Mouse (Mus musculus): Measurements from ENCODE around the gene Atxn2.
A peak's percentile ranks its signal among the peaks of the same experiment; 100 is the strongest.
"Not testable (repeated sequence)": the region's sequence is repeated elsewhere in the genome, so short reads cannot be mapped to it uniquely, and the experiment has no call there.

Gene Atxn2

GRCm38 (mm10) chr5:121711174-121711927 is at the start of gene Atxn2:
Atxn2 (plus strand) TSS chr5:121711337.
- DNase-seq (ENCODE audit: low read depth) = peak; percentile 89

GRCm38 (mm10) chr5:121661494-121661893 is 49.6 kb upstream of the Atxn2 start:
- DNase-seq (ENCODE audit: low read depth) = no peak

- no peak for DNase-seq (ENCODE audit: low read depth)
These were observed 47.7 kb upstream of the Atxn2 start for GRCm38 (mm10) chr5:121663456-121663855.

- no peak for DNase-seq (ENCODE audit: low read depth)
These were observed 47.1 kb upstream of the Atxn2 start for GRCm38 (mm10) chr5:121664078-121664477.

GRCm38 (mm10) chr5:121664971-121665370 is 46.2 kb upstream of the Atxn2 start:
- no peak for DNase-seq (ENCODE audit: low read depth)

GRCm38 (mm10) chr5:121667067-121667466 is 44.1 kb upstream of the Atxn2 start:
- DNase-seq (ENCODE audit: low read depth) = no peak

- no peak for DNase-seq (ENCODE audit: low read depth)
These were observed 42.7 kb upstream of the Atxn2 start for GRCm38 (mm10) chr5:121668411-121668810.

- DNase-seq (ENCODE audit: low read depth) = peak; percentile 52
These were observed 40.7 kb upstream of the Atxn2 start for GRCm38 (mm10) chr5:121670412-121670811.

GRCm38 (mm10) chr5:121682250-121682649 is 28.9 kb upstream of the Atxn2 start:
- DNase-seq (ENCODE audit: low read depth) = no peak

- DNase-seq (ENCODE audit: low read depth) = no peak
These were observed 25.6 kb upstream of the Atxn2 start for GRCm38 (mm10) chr5:121685495-121685894.

- DNase-seq (ENCODE audit: low read depth) = no peak
These were observed 24.8 kb upstream of the Atxn2 start for GRCm38 (mm10) chr5:121686113-121686898.

GRCm38 (mm10) chr5:121690482-121691211 is 20.5 kb upstream of the Atxn2 start:
- DNase-seq (ENCODE audit: low read depth) = no peak

- DNase-seq (ENCODE audit: low read depth) = not testable (repeated sequence)
These were observed 19.7 kb upstream of the Atxn2 start for GRCm38 (mm10) chr5:121691436-121691835.

GRCm38 (mm10) chr5:121692897-121693296 is 18.2 kb upstream of the Atxn2 start:
- no peak for DNase-seq (ENCODE audit: low read depth)

- DNase-seq (ENCODE audit: low read depth) = no peak
These were observed 14.4 kb upstream of the Atxn2 start for GRCm38 (mm10) chr5:121696761-121697160.

GRCm38 (mm10) chr5:121699891-121700290 is 11.2 kb upstream of the Atxn2 start:
- no peak for DNase-seq (ENCODE audit: low read depth)

- DNase-seq (ENCODE audit: low read depth) = no peak
These were observed 10.6 kb upstream of the Atxn2 start for GRCm38 (mm10) chr5:121700496-121700895.

- no peak for DNase-seq (ENCODE audit: low read depth)
These were observed 9.9 kb upstream of the Atxn2 start for GRCm38 (mm10) chr5:121701111-121701769.

- DNase-seq (ENCODE audit: low read depth) = no peak
These were observed 7.8 kb upstream of the Atxn2 start for GRCm38 (mm10) chr5:121703341-121703740.

GRCm38 (mm10) chr5:121704512-121705248 is 6.5 kb upstream of the Atxn2 start:
- no peak for DNase-seq (ENCODE audit: low read depth)

GRCm38 (mm10) chr5:121710402-121710801 is 735 bp upstream of the Atxn2 start:
- no peak for DNase-seq (ENCODE audit: low read depth)
